Mouse (Mus musculus): ENCODE data around the gene Hmgcl. TPM values are rescaled to one million over a fixed set of nuclear protein-coding genes. Genes with fewer than 3 reads are reported as not detected.
A peak's percentile ranks its signal among the peaks of the same experiment; 100 is the strongest.

Hmgcl gene
- polyA plus RNA-seq, 1 experiment from 2014 or later = 232 TPM

- Histone ChIP-seq H3K4me2 (replicated peaks; ENCODE audit: low read depth) (no peak overlapping the region), H3K9me3 (ENCODE audit: control insufficient read depth) (no peaks in the 10 kb centered on the region), H3K4me3 (ENCODE audit: low read depth, low read length) (no peak overlapping the region), H3K27ac (ENCODE audit: low read depth, low read length) (peak overlapping the region; percentile 57; the same call in 1 of the 2 replicates), H3K9ac (ENCODE audit: low read depth, low read length) (no peak overlapping the region), H3K36me3 (ENCODE audit: control insufficient read depth, insufficient read depth) (peaks cover 27% of the 10 kb centered on the region), H3K4me1 (replicated peaks; ENCODE audit: control insufficient read depth, insufficient read depth, low read length) (0 out of 2 replicates have a peak, but pooled peaks cover 8% of the 10 kb centered on the region), H3K27me3 (replicated peaks; ENCODE audit: control insufficient read depth, insufficient read depth, low read length) (no peaks in the 10 kb centered on the region)
- WGBS = 57% methylated on average over 7 of the region's 7 CpGs
- no peak for ATAC-seq
- TF ChIP-seq CTCF (IDR thresholded peaks at IDR 0.05; ENCODE audit: low read depth) = no peak; the same call in 1 of the 2 replicates
Measured at GRCm38 (mm10) chr4:135981524-135982063, 35.3 kb downstream of the Hmgcl start.

- H3K4me3 ChIP-seq (ENCODE audit: low read depth, low read length) = no peak overlapping the region
- no peaks in the 10 kb centered on the region for H3K9me3 ChIP-seq (ENCODE audit: control insufficient read depth)
- H3K27ac ChIP-seq (ENCODE audit: low read depth, low read length) = no peak overlapping the region
- no peak overlapping the region for H3K9ac ChIP-seq (ENCODE audit: low read depth, low read length)
- ATAC-seq = no peak
- no peak overlapping the region for H3K4me2 ChIP-seq (replicated peaks; ENCODE audit: low read depth)
- no peaks in the 10 kb centered on the region for H3K27me3 ChIP-seq (replicated peaks; ENCODE audit: control insufficient read depth, insufficient read depth, low read length)
- 0 out of 2 replicates have a peak, but pooled peaks cover 8% of the 10 kb centered on the region for H3K4me1 ChIP-seq (replicated peaks; ENCODE audit: control insufficient read depth, insufficient read depth, low read length)
- TF ChIP-seq CTCF (IDR thresholded peaks at IDR 0.05; ENCODE audit: low read depth) = no peak
- 77% methylated on average over 5 of the region's 5 CpGs for WGBS
- H3K36me3 ChIP-seq (ENCODE audit: control insufficient read depth, insufficient read depth) = peaks cover 16% of the 10 kb centered on the region; the same call in 1 of the 2 replicates
Measured at GRCm38 (mm10) chr4:135984556-135984955, 38.3 kb downstream of the Hmgcl start.

GRCm38 (mm10) chr4:135985193-135985592 lies 38.9 kb downstream of the Hmgcl start:
- no peak for TF ChIP-seq CTCF (IDR thresholded peaks at IDR 0.05; ENCODE audit: low read depth)
- no peaks in the 10 kb centered on the region for H3K9me3 ChIP-seq (ENCODE audit: control insufficient read depth)
- ATAC-seq = no peak
- 73% methylated on average over 5 of the region's 5 CpGs for WGBS
- H3K4me3 ChIP-seq (ENCODE audit: low read depth, low read length) = no peak overlapping the region
- H3K27ac ChIP-seq (ENCODE audit: low read depth, low read length) = no peak overlapping the region
- H3K4me1 ChIP-seq (replicated peaks; ENCODE audit: control insufficient read depth, insufficient read depth, low read length) = 0 out of 2 replicates have a peak, but pooled peaks cover 8% of the 10 kb centered on the region
- no peaks in the 10 kb centered on the region for H3K27me3 ChIP-seq (replicated peaks; ENCODE audit: control insufficient read depth, insufficient read depth, low read length)
- no peak overlapping the region for H3K9ac ChIP-seq (ENCODE audit: low read depth, low read length)
- no peak overlapping the region for H3K4me2 ChIP-seq (replicated peaks; ENCODE audit: low read depth)
- peaks cover 16% of the 10 kb centered on the region; the same call in 1 of the 2 replicates for H3K36me3 ChIP-seq (ENCODE audit: control insufficient read depth, insufficient read depth)

GRCm38 (mm10) chr4:135985769-135986168 lies 39.5 kb downstream of the Hmgcl start:
- peak overlapping the region; percentile 89 for H3K4me3 ChIP-seq (ENCODE audit: low read depth, low read length)
- 0 out of 2 replicates have a peak, but pooled peaks cover 8% of the 10 kb centered on the region for H3K4me1 ChIP-seq (replicated peaks; ENCODE audit: control insufficient read depth, insufficient read depth, low read length)
- no peaks in the 10 kb centered on the region for H3K27me3 ChIP-seq (replicated peaks; ENCODE audit: control insufficient read depth, insufficient read depth, low read length)
- H3K4me2 ChIP-seq (replicated peaks; ENCODE audit: low read depth) = peak overlapping the region; percentile 94
- no peak for ATAC-seq
- TF ChIP-seq CTCF (IDR thresholded peaks at IDR 0.05; ENCODE audit: low read depth) = no peak
- no peak overlapping the region for H3K27ac ChIP-seq (ENCODE audit: low read depth, low read length)
- WGBS = 75% methylated on average over 7 of the region's 7 CpGs
- H3K9me3 ChIP-seq (ENCODE audit: control insufficient read depth) = no peaks in the 10 kb centered on the region
- H3K36me3 ChIP-seq (ENCODE audit: control insufficient read depth, insufficient read depth) = peaks cover 16% of the 10 kb centered on the region; the same call in 1 of the 2 replicates
- H3K9ac ChIP-seq (ENCODE audit: low read depth, low read length) = 0 out of 2 replicates have a peak overlapping the region, but pooled peaks have one; percentile 85

- H3K4me3 ChIP-seq (ENCODE audit: low read depth, low read length) = peak overlapping the region; percentile 89
- H3K4me2 ChIP-seq (replicated peaks; ENCODE audit: low read depth) = peak overlapping the region; percentile 94
- H3K36me3 ChIP-seq (ENCODE audit: control insufficient read depth, insufficient read depth) = peaks cover 16% of the 10 kb centered on the region; the same call in 1 of the 2 replicates
- no peaks in the 10 kb centered on the region for H3K27me3 ChIP-seq (replicated peaks; ENCODE audit: control insufficient read depth, insufficient read depth, low read length)
- peak overlapping the region; percentile 82 for H3K27ac ChIP-seq (ENCODE audit: low read depth, low read length)
- WGBS = 4% methylated on average over 23 of the region's 23 CpGs
- no peak; the same call in 1 of the 2 replicates for ATAC-seq
- H3K4me1 ChIP-seq (replicated peaks; ENCODE audit: control insufficient read depth, insufficient read depth, low read length) = 0 out of 2 replicates have a peak, but pooled peaks cover 8% of the 10 kb centered on the region
- no peak for TF ChIP-seq CTCF (IDR thresholded peaks at IDR 0.05; ENCODE audit: low read depth)
- H3K9me3 ChIP-seq (ENCODE audit: control insufficient read depth) = no peaks in the 10 kb centered on the region
- H3K9ac ChIP-seq (ENCODE audit: low read depth, low read length) = peak overlapping the region; percentile 85
Measured at GRCm38 (mm10) chr4:135986301-135986942, 40.2 kb downstream of the Hmgcl start.

- H3K36me3 ChIP-seq (ENCODE audit: control insufficient read depth, insufficient read depth) = peaks cover 16% of the 10 kb centered on the region; the same call in 1 of the 2 replicates
- H3K27me3 ChIP-seq (replicated peaks; ENCODE audit: control insufficient read depth, insufficient read depth, low read length) = no peaks in the 10 kb centered on the region
- peak within 1 kb of the TSS; percentile 85 for H3K9ac ChIP-seq (ENCODE audit: low read depth, low read length)
- peak; percentile 87 for ATAC-seq
- 0 out of 2 replicates have a peak, but pooled peaks cover 8% of the 10 kb centered on the region for H3K4me1 ChIP-seq (replicated peaks; ENCODE audit: control insufficient read depth, insufficient read depth, low read length)
- peak within 1 kb of the TSS; percentile 89 for H3K4me3 ChIP-seq (ENCODE audit: low read depth, low read length)
- peak within 1 kb of the TSS; percentile 94 for H3K4me2 ChIP-seq (replicated peaks; ENCODE audit: low read depth)
- WGBS = under 1% methylated on average over 80 of the region's 81 CpGs
- no peaks in the 10 kb centered on the region for H3K9me3 ChIP-seq (ENCODE audit: control insufficient read depth)
- TF ChIP-seq CTCF (IDR thresholded peaks at IDR 0.05; ENCODE audit: low read depth) = peak; percentile 58
- H3K27ac ChIP-seq (ENCODE audit: low read depth, low read length) = peak within 1 kb of the TSS; percentile 82
Measured at GRCm38 (mm10) chr4:135986943-135987710, 40.9 kb downstream of the Hmgcl start, which contains the start of gene Pithd1. Pithd1 (minus strand) TSS chr4:135987264.
